Mouse (Mus musculus): ENCODE data around the gene Cnpy2. TPM values are rescaled to one million over a fixed set of nuclear protein-coding genes. Genes with fewer than 3 reads are reported as not detected.
A peak's percentile ranks its signal among the peaks of the same experiment; 100 is the strongest.

Cnpy2 gene
- polyA plus RNA-seq, 1 experiment from 2014 or later, result 229 TPM

DNA sequence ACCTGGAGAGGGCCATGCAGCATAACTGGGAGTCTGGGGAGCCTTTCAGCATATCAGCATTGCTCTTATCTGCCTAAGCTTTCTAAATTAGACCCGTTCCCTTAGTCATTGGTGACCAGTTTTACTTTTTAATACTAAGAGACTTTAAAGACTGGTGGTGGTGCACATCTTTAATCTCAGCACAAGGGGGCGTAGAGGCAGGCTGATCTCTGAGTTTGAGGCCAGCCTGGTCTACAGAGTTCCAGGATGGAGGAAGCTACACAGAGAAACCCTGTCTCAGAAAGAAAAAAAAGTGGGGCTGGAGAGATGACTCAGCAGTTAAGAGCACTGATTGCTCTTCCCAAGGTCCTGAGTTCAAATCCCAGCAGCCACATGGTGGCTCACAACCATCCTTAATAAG lies 18.0 kb downstream of the Cnpy2 start:
- Histone ChIP-seq H3K9me3 (ENCODE audit: control insufficient read depth, low read length) (no peaks in the 10 kb centered on the region), H3K36me3 (ENCODE audit: control insufficient read depth, insufficient read depth, low read length) (no peaks in the 10 kb centered on the region), H3K4me3 (ENCODE audit: low read depth, low read length) (no peak overlapping the region), H3K4me1 (replicated peaks; ENCODE audit: control insufficient read depth, insufficient read depth, low read length) (0 out of 2 replicates have a peak, but pooled peaks cover 2% of the 10 kb centered on the region), H3K9ac (ENCODE audit: low read depth, low read length) (no peak overlapping the region), H3K4me2 (replicated peaks; ENCODE audit: low read depth, low read length) (no peak overlapping the region), H3K27me3 (ENCODE audit: control insufficient read depth, insufficient read depth, low read length) (no peaks in the 10 kb centered on the region), H3K27ac (ENCODE audit: low read depth, low read length) (no peak overlapping the region)
- ATAC-seq (ENCODE audit: low FRiP score) (no peak), DNase-seq (ENCODE audit: low spot score) (no peak)
- WGBS, result 82% methylated on average over 2 of the region's 2 CpGs

DNA sequence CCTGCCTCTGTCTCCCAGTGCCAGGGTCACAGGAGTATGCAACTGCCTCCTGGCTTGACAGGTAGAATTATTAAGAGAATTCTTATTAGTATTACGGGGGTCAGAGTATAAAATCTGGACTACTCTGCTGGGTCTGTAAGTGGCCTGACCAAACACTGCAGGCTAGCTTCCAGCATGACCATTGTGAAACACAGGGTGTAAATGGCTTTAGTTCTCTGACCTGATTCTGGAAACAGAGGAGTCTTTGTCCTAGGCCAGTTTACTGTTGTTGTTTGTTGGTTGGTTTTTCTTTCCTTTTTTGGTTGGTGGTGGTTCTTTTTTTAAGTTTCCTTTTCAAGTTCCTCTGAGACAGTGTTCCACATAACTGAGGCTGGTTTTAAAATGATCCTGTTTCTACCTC lies 21.2 kb downstream of the Cnpy2 start:
- H3K27ac ChIP-seq (ENCODE audit: low read depth, low read length), result no peak overlapping the region
- no peak for DNase-seq (ENCODE audit: low spot score)
- WGBS, result 86% methylated on average over 1 of the region's 1 CpGs
- no peaks in the 10 kb centered on the region for H3K27me3 ChIP-seq (ENCODE audit: control insufficient read depth, insufficient read depth, low read length)
- ATAC-seq (ENCODE audit: low FRiP score), result no peak
- H3K4me3 ChIP-seq (ENCODE audit: low read depth, low read length), result no peak overlapping the region
- H3K9ac ChIP-seq (ENCODE audit: low read depth, low read length), result no peak overlapping the region
- no peaks in the 10 kb centered on the region for H3K9me3 ChIP-seq (ENCODE audit: control insufficient read depth, low read length)
- no peaks in the 10 kb centered on the region for H3K36me3 ChIP-seq (ENCODE audit: control insufficient read depth, insufficient read depth, low read length)
- H3K4me2 ChIP-seq (replicated peaks; ENCODE audit: low read depth, low read length), result no peak overlapping the region
- H3K4me1 ChIP-seq (replicated peaks; ENCODE audit: control insufficient read depth, insufficient read depth, low read length), result 0 out of 2 replicates have a peak, but pooled peaks cover 2% of the 10 kb centered on the region

DNA sequence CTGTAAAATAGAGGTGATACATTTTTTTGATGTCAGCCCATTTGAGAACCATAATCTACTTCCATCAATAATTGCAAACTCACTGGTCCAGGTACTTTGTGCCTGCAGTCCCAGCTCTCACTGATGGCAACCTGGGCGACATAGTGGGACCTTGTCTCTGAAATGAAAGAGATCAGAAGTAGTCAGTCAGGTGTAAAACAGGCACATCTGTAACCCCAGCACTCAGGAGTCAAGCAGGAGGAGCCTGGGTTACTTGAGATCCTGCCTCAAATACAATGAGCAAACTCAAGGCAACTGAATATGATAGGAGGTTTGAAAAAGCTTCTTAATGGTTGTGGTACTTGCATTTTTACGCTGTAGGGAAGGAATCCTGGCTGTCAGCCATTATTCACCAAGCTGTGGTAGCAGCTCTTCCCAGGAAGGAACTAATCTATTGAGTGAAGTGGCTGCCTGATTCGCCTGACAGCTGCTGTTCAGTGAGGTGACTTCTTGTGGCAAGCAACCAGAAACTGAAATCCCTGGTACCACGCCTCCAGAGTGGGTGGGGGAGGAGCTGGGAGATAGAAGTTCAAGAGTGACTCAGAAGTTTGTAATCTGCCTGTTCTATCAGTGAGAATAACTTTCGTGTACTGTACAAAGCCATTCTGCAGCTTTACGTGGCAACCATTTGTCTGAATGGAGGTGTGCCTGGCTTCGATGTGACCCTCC lies 22.5 kb downstream of the Cnpy2 start:
- DNase-seq (ENCODE audit: low spot score) (no peak), ATAC-seq (ENCODE audit: low FRiP score) (no peak)
- H3K4me3 ChIP-seq (ENCODE audit: low read depth, low read length), result no peak overlapping the region
- no peak overlapping the region for H3K9ac ChIP-seq (ENCODE audit: low read depth, low read length)
- no peak overlapping the region for H3K4me2 ChIP-seq (replicated peaks; ENCODE audit: low read depth, low read length)
- H3K4me1 ChIP-seq (replicated peaks; ENCODE audit: control insufficient read depth, insufficient read depth, low read length), result no peaks in the 10 kb centered on the region
- no peaks in the 10 kb centered on the region for H3K9me3 ChIP-seq (ENCODE audit: control insufficient read depth, low read length)
- H3K27ac ChIP-seq (ENCODE audit: low read depth, low read length), result no peak overlapping the region
- WGBS, result 77% methylated on average over 7 of the region's 7 CpGs
- no peaks in the 10 kb centered on the region for H3K36me3 ChIP-seq (ENCODE audit: control insufficient read depth, insufficient read depth, low read length)
- H3K27me3 ChIP-seq (ENCODE audit: control insufficient read depth, insufficient read depth, low read length), result no peaks in the 10 kb centered on the region

DNA sequence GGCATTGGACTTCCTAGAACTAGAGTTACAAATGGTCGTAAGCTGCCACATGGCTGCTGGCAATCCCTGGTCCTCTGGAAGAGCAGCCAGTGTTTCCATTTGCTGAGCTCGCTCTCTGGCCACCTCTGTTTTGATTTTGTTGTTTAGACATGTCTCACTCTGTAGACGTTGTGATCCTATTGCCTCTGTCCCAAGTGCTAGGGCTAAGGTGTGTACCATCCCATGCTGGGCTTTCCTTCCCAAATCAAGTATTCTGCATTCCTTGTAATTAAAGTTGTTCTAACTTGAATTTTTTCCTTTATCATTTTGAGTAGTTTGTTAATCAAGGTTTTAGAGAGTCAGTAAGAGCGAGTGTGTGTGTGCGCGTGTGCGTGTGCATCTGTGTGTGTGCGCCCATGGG lies 25.3 kb downstream of the Cnpy2 start:
- H3K4me1 ChIP-seq (replicated peaks; ENCODE audit: control insufficient read depth, insufficient read depth, low read length), result no peaks in the 10 kb centered on the region
- H3K27ac ChIP-seq (ENCODE audit: low read depth, low read length), result no peak overlapping the region
- no peaks in the 10 kb centered on the region for H3K27me3 ChIP-seq (ENCODE audit: control insufficient read depth, insufficient read depth, low read length)
- DNase-seq (ENCODE audit: low spot score), result no peak
- H3K36me3 ChIP-seq (ENCODE audit: control insufficient read depth, insufficient read depth, low read length), result 0 out of 2 replicates have a peak, but pooled peaks cover 5% of the 10 kb centered on the region
- H3K9me3 ChIP-seq (ENCODE audit: control insufficient read depth, low read length), result no peaks in the 10 kb centered on the region
- H3K9ac ChIP-seq (ENCODE audit: low read depth, low read length), result no peak overlapping the region
- no peak overlapping the region for H3K4me2 ChIP-seq (replicated peaks; ENCODE audit: low read depth, low read length)
- ATAC-seq (ENCODE audit: low FRiP score), result no peak
- 94% methylated on average over 8 of the region's 8 CpGs for WGBS
- H3K4me3 ChIP-seq (ENCODE audit: low read depth, low read length), result no peak overlapping the region

DNA sequence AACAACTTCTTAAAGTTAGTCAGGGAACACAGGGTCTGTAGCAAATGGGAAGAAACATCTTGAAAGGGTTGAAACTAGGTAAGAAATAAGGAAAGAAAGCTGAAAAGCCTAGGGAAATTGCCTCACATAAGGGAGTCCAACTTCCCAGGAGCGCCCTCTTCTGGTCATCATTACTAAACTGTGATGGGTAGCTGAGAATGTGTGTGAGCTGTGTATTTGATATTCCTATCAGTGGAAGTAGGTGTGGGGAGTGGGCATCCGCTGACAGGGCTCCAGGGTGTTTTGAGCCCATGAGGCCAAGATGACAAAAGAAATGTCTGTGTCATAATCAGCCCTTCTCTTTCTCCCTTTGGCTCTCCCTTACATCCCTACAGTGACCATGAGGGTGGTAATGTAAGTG lies 36.5 kb downstream of the Cnpy2 start:
- peaks cover 22% of the 10 kb centered on the region for H3K36me3 ChIP-seq (ENCODE audit: control insufficient read depth, insufficient read depth, low read length)
- DNase-seq (ENCODE audit: low spot score) (peak; percentile 75), ATAC-seq (ENCODE audit: low FRiP score) (no peak)
- no peaks in the 10 kb centered on the region for H3K27me3 ChIP-seq (ENCODE audit: control insufficient read depth, insufficient read depth, low read length)
- no peak overlapping the region for H3K4me2 ChIP-seq (replicated peaks; ENCODE audit: low read depth, low read length)
- no peak overlapping the region for H3K9ac ChIP-seq (ENCODE audit: low read depth, low read length)
- 55% methylated on average over 2 of the region's 2 CpGs for WGBS
- H3K27ac ChIP-seq (ENCODE audit: low read depth, low read length), result no peak overlapping the region
- no peaks in the 10 kb centered on the region for H3K9me3 ChIP-seq (ENCODE audit: control insufficient read depth, low read length)
- H3K4me1 ChIP-seq (replicated peaks; ENCODE audit: control insufficient read depth, insufficient read depth, low read length), result no peaks in the 10 kb centered on the region
- no peak overlapping the region for H3K4me3 ChIP-seq (ENCODE audit: low read depth, low read length)

DNA sequence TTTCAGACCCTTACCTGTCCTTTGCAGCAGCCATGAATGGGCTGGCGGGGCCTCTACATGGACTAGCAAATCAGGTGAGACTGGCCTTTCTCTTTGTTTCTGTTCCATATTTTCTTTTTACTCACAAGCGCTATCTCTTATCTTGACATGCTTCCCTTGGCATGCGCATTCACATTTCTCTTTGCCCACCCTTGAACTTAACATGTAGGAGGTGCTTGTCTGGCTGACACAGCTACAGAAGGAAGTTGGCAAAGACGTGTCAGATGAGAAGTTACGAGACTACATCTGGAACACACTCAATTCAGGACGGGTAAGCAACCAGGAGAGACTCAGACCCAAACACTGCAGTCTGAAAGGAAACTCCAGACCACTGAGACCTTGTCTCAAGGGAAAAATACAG lies 37.0 kb downstream of the Cnpy2 start:
- WGBS, result 94% methylated on average over 6 of the region's 6 CpGs
- Histone ChIP-seq H3K9me3 (ENCODE audit: control insufficient read depth, low read length) (no peaks in the 10 kb centered on the region), H3K4me1 (replicated peaks; ENCODE audit: control insufficient read depth, insufficient read depth, low read length) (no peaks in the 10 kb centered on the region), H3K27ac (ENCODE audit: low read depth, low read length) (no peak overlapping the region), H3K4me3 (ENCODE audit: low read depth, low read length) (no peak overlapping the region), H3K36me3 (ENCODE audit: control insufficient read depth, insufficient read depth, low read length) (peaks cover 18% of the 10 kb centered on the region), H3K9ac (ENCODE audit: low read depth, low read length) (no peak overlapping the region), H3K27me3 (ENCODE audit: control insufficient read depth, insufficient read depth, low read length) (no peaks in the 10 kb centered on the region), H3K4me2 (replicated peaks; ENCODE audit: low read depth, low read length) (no peak overlapping the region)
- ATAC-seq (ENCODE audit: low FRiP score), result no peak
- DNase-seq (ENCODE audit: low spot score), result no peak

DNA sequence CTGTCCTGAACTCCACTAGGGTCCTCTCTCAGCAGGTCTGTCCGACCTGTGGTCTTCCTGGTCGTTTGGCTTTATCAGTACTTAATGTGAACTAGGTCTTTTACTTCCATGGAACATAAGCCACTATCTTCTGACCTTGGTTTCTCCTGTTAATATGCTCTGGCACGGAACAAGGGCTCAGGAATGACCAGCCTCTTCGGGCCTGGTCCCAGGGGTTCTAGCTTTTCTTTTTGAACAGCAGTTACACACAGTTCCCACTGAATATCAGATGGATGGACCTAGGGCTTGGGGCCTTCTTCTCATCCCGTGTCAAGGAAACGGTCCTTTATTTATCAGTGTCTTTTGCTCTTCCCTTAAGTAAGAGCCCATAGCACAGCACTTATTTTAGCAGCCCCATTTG lies 39.6 kb downstream of the Cnpy2 start:
- Histone ChIP-seq H3K9ac (ENCODE audit: low read depth, low read length) (no peak overlapping the region), H3K27me3 (ENCODE audit: control insufficient read depth, insufficient read depth, low read length) (no peaks in the 10 kb centered on the region), H3K27ac (ENCODE audit: low read depth, low read length) (no peak overlapping the region), H3K4me1 (replicated peaks; ENCODE audit: control insufficient read depth, insufficient read depth, low read length) (no peaks in the 10 kb centered on the region), H3K9me3 (ENCODE audit: control insufficient read depth, low read length) (no peaks in the 10 kb centered on the region), H3K4me3 (ENCODE audit: low read depth, low read length) (no peak overlapping the region), H3K4me2 (replicated peaks; ENCODE audit: low read depth, low read length) (no peak overlapping the region), H3K36me3 (ENCODE audit: control insufficient read depth, insufficient read depth, low read length) (peaks cover 13% of the 10 kb centered on the region)
- no peak for ATAC-seq (ENCODE audit: low FRiP score)
- 92% methylated on average over 6 of the region's 6 CpGs for WGBS
- no peak for DNase-seq (ENCODE audit: low spot score)

DNA sequence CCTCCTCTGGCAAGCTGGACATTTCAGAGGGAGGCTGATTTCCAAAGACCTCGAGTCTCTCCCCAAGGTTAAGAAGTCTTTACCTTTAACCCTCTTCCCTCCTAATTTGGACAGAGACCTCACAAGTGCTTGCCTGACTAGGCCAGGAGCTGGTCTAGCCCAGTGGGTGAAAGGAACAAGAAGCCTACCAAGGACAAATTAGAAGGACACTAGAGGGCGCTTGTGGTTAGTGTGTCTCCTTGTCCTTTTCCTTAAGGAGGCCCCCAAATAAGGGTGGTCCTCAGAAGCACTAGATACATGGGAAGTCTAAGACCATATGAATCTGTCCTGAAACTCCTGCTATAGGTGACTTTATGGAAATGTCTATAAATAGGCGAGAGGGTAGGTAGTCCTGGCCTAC lies 40.3 kb downstream of the Cnpy2 start:
- H3K27ac ChIP-seq (ENCODE audit: low read depth, low read length), result no peak overlapping the region
- H3K27me3 ChIP-seq (ENCODE audit: control insufficient read depth, insufficient read depth, low read length), result no peaks in the 10 kb centered on the region
- no peak overlapping the region for H3K9ac ChIP-seq (ENCODE audit: low read depth, low read length)
- ATAC-seq (ENCODE audit: low FRiP score) (no peak), DNase-seq (ENCODE audit: low spot score) (peak; percentile 71)
- H3K9me3 ChIP-seq (ENCODE audit: control insufficient read depth, low read length), result no peaks in the 10 kb centered on the region
- H3K4me1 ChIP-seq (replicated peaks; ENCODE audit: control insufficient read depth, insufficient read depth, low read length), result peaks cover 3% of the 10 kb centered on the region; the same call in 1 of the 2 replicates
- H3K36me3 ChIP-seq (ENCODE audit: control insufficient read depth, insufficient read depth, low read length), result peaks cover 13% of the 10 kb centered on the region
- no peak overlapping the region for H3K4me2 ChIP-seq (replicated peaks; ENCODE audit: low read depth, low read length)
- WGBS, result 58% methylated on average over 3 of the region's 3 CpGs
- no peak overlapping the region for H3K4me3 ChIP-seq (ENCODE audit: low read depth, low read length)

DNA sequence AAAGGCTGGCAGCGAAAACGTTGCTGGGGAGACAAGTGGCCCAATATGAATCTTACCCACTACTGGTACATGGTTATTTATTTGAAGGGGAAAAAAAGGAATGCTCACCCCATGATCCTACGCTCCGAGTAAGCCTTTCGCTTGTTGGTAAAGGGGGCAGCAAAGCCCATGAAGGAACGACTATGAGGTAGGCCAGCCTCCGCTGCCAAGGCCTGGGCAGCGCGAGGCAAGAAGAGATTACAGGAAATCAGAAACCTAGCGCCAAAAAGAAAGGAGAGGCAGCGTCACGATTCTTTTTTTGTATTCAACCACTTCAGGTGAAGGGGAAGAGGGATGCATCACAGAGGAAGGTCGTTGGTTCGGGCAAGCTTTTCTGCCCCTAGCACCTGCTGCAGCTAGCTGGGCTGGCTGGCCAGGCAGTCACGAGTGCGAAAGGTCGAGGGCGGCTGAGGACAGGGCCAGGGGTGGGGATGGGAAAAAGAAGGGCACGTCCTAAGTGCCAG lies 45.7 kb downstream of the Cnpy2 start:
- H3K36me3 ChIP-seq (ENCODE audit: control insufficient read depth, insufficient read depth, low read length), result no peaks in the 10 kb centered on the region; the same call in 1 of the 2 replicates
- H3K4me1 ChIP-seq (replicated peaks; ENCODE audit: control insufficient read depth, insufficient read depth, low read length), result peaks cover 12% of the 10 kb centered on the region
- ATAC-seq (ENCODE audit: low FRiP score) (no peak), DNase-seq (ENCODE audit: low spot score) (no peak)
- no peaks in the 10 kb centered on the region for H3K9me3 ChIP-seq (ENCODE audit: control insufficient read depth, low read length)
- H3K4me3 ChIP-seq (ENCODE audit: low read depth, low read length), result peak overlapping the region; percentile 50
- peak overlapping the region; percentile 92 for H3K27ac ChIP-seq (ENCODE audit: low read depth, low read length)
- peak overlapping the region; percentile 52 for H3K9ac ChIP-seq (ENCODE audit: low read depth, low read length)
- WGBS, result 18% methylated on average over 19 of the region's 19 CpGs
- H3K27me3 ChIP-seq (ENCODE audit: control insufficient read depth, insufficient read depth, low read length), result no peaks in the 10 kb centered on the region
- peak overlapping the region; percentile 79 for H3K4me2 ChIP-seq (replicated peaks; ENCODE audit: low read depth, low read length)
